Mouse (Mus musculus): ENCODE measurements around the gene Galk2. TPM values are rescaled to one million over a fixed set of nuclear protein-coding genes. Genes with fewer than 3 reads are reported as not detected.

The Galk2 gene
- polyA plus RNA-seq, 1 experiment from 2014 or later: 34.0 TPM

- Histone ChIP-seq H3K4me2 (ENCODE audit: low read length) (peak overlapping the region; percentile 82), H3K9ac (ENCODE audit: low read length) (peak overlapping the region; percentile 78), H3K27ac (replicated peaks in 1 of 2; ENCODE audit: control insufficient read depth in 1 of 2, insufficient read depth in 1 of 2, low read depth in 2 of 2, low read length in 2 of 2) (no peak overlapping the region; a peak in 1 of 4 replicates), H3K27me3 (ENCODE audit: control insufficient read depth, insufficient read depth, low read length) (no peaks in the 10 kb centered on the region), H3K9me3 (ENCODE audit: control insufficient read depth, low read length) (no peaks in the 10 kb centered on the region), H3K36me3 (ENCODE audit: control insufficient read depth, insufficient read depth, low read length) (peaks cover 10% of the 10 kb centered on the region), H3K4me3 (ENCODE audit: control insufficient read depth in 1 of 2, insufficient read depth in 1 of 2, low read depth in 1 of 2, low read length in 2 of 2) (peak overlapping the region; percentile 63 to 77), H3K4me1 (ENCODE audit: control insufficient read depth in 2 of 2, insufficient read depth in 2 of 2, low read length in 2 of 2) (peaks cover 0 to 7% of the 10 kb centered on the region in 2 experiments; a peak in 2 of 4 replicates)
- 4% methylated on average over 23 of the region's 23 CpGs for WGBS
- ATAC-seq (ENCODE audit: insufficient number of reproducible peaks, insufficient read depth, low FRiP score, low read depth): peak; percentile 76; the same call in 1 of the 2 replicates
These were observed 7.3 kb downstream of the Galk2 start for GRCm38 (mm10) chr2:125866058-125866740.

- no peaks in the 10 kb centered on the region for H3K27me3 ChIP-seq (ENCODE audit: control insufficient read depth, insufficient read depth, low read length)
- H3K4me3 ChIP-seq (ENCODE audit: control insufficient read depth in 1 of 2, insufficient read depth in 1 of 2, low read depth in 1 of 2, low read length in 2 of 2): no peak overlapping the region
- H3K4me2 ChIP-seq (ENCODE audit: low read length): no peak overlapping the region
- H3K36me3 ChIP-seq (ENCODE audit: control insufficient read depth, insufficient read depth, low read length): peaks cover 10% of the 10 kb centered on the region
- no peak overlapping the region for H3K27ac ChIP-seq (replicated peaks in 1 of 2; ENCODE audit: control insufficient read depth in 1 of 2, insufficient read depth in 1 of 2, low read depth in 2 of 2, low read length in 2 of 2)
- ATAC-seq (ENCODE audit: insufficient number of reproducible peaks, insufficient read depth, low FRiP score, low read depth): no peak
- H3K9me3 ChIP-seq (ENCODE audit: control insufficient read depth, low read length): no peaks in the 10 kb centered on the region
- no peak overlapping the region for H3K9ac ChIP-seq (ENCODE audit: low read length)
- H3K4me1 ChIP-seq (ENCODE audit: control insufficient read depth in 2 of 2, insufficient read depth in 2 of 2, low read length in 2 of 2): peaks cover 0 to 7% of the 10 kb centered on the region in 2 experiments; a peak in 2 of 4 replicates
- 82% methylated on average over 3 of the region's 3 CpGs for WGBS
These were observed 9.4 kb downstream of the Galk2 start for GRCm38 (mm10) chr2:125868301-125868700.

GRCm38 (mm10) chr2:125870159-125870558 lies 11.2 kb downstream of the Galk2 start:
- H3K27ac ChIP-seq (replicated peaks in 1 of 2; ENCODE audit: control insufficient read depth in 1 of 2, insufficient read depth in 1 of 2, low read depth in 2 of 2, low read length in 2 of 2): no peak overlapping the region
- peaks cover 0 to 7% of the 10 kb centered on the region in 2 experiments; a peak in 2 of 4 replicates for H3K4me1 ChIP-seq (ENCODE audit: control insufficient read depth in 2 of 2, insufficient read depth in 2 of 2, low read length in 2 of 2)
- H3K9ac ChIP-seq (ENCODE audit: low read length): no peak overlapping the region
- H3K27me3 ChIP-seq (ENCODE audit: control insufficient read depth, insufficient read depth, low read length): no peaks in the 10 kb centered on the region
- no peak overlapping the region for H3K4me2 ChIP-seq (ENCODE audit: low read length)
- ATAC-seq (ENCODE audit: insufficient number of reproducible peaks, insufficient read depth, low FRiP score, low read depth): no peak
- H3K36me3 ChIP-seq (ENCODE audit: control insufficient read depth, insufficient read depth, low read length): peaks cover 10% of the 10 kb centered on the region
- no peaks in the 10 kb centered on the region for H3K9me3 ChIP-seq (ENCODE audit: control insufficient read depth, low read length)
- 86% methylated on average over 3 of the region's 3 CpGs for WGBS
- H3K4me3 ChIP-seq (ENCODE audit: control insufficient read depth in 1 of 2, insufficient read depth in 1 of 2, low read depth in 1 of 2, low read length in 2 of 2): no peak overlapping the region

GRCm38 (mm10) chr2:125885891-125886576 lies 27.1 kb downstream of the Galk2 start:
- Histone ChIP-seq H3K27me3 (ENCODE audit: control insufficient read depth, insufficient read depth, low read length) (no peaks in the 10 kb centered on the region), H3K9me3 (ENCODE audit: control insufficient read depth, low read length) (no peaks in the 10 kb centered on the region), H3K4me1 (ENCODE audit: control insufficient read depth in 2 of 2, insufficient read depth in 2 of 2, low read length in 2 of 2) (peaks cover 0 to 3% of the 10 kb centered on the region in 2 experiments; a peak in 1 of 4 replicates), H3K36me3 (ENCODE audit: control insufficient read depth, insufficient read depth, low read length) (0 out of 2 replicates have a peak, but pooled peaks cover 6% of the 10 kb centered on the region), H3K27ac (replicated peaks in 1 of 2; ENCODE audit: control insufficient read depth in 1 of 2, insufficient read depth in 1 of 2, low read depth in 2 of 2, low read length in 2 of 2) (no peak overlapping the region), H3K4me3 (ENCODE audit: control insufficient read depth in 1 of 2, insufficient read depth in 1 of 2, low read depth in 1 of 2, low read length in 2 of 2) (no peak overlapping the region), H3K9ac (ENCODE audit: low read length) (no peak overlapping the region), H3K4me2 (ENCODE audit: low read length) (no peak overlapping the region)
- ATAC-seq (ENCODE audit: insufficient number of reproducible peaks, insufficient read depth, low FRiP score, low read depth): no peak
- 82% methylated on average over 4 of the region's 4 CpGs for WGBS

GRCm38 (mm10) chr2:125893096-125893495 lies 34.2 kb downstream of the Galk2 start:
- Histone ChIP-seq H3K27me3 (ENCODE audit: control insufficient read depth, insufficient read depth, low read length) (no peaks in the 10 kb centered on the region), H3K4me2 (ENCODE audit: low read length) (no peak overlapping the region), H3K4me1 (ENCODE audit: control insufficient read depth in 2 of 2, insufficient read depth in 2 of 2, low read length in 2 of 2) (no peaks in the 10 kb centered on the region), H3K9me3 (ENCODE audit: control insufficient read depth, low read length) (no peaks in the 10 kb centered on the region), H3K27ac (replicated peaks in 1 of 2; ENCODE audit: control insufficient read depth in 1 of 2, insufficient read depth in 1 of 2, low read depth in 2 of 2, low read length in 2 of 2) (no peak overlapping the region), H3K36me3 (ENCODE audit: control insufficient read depth, insufficient read depth, low read length) (peaks cover 21% of the 10 kb centered on the region; the same call in 1 of the 2 replicates), H3K4me3 (ENCODE audit: control insufficient read depth in 1 of 2, insufficient read depth in 1 of 2, low read depth in 1 of 2, low read length in 2 of 2) (no peak overlapping the region), H3K9ac (ENCODE audit: low read length) (no peak overlapping the region)
- 40% methylated on average over 6 of the region's 6 CpGs for WGBS
- ATAC-seq (ENCODE audit: insufficient number of reproducible peaks, insufficient read depth, low FRiP score, low read depth): no peak

GRCm38 (mm10) chr2:125895099-125895498 lies 36.2 kb downstream of the Galk2 start:
- Histone ChIP-seq H3K9me3 (ENCODE audit: control insufficient read depth, low read length) (no peaks in the 10 kb centered on the region), H3K27me3 (ENCODE audit: control insufficient read depth, insufficient read depth, low read length) (no peaks in the 10 kb centered on the region), H3K4me1 (ENCODE audit: control insufficient read depth in 2 of 2, insufficient read depth in 2 of 2, low read length in 2 of 2) (no peaks in the 10 kb centered on the region), H3K27ac (replicated peaks in 1 of 2; ENCODE audit: control insufficient read depth in 1 of 2, insufficient read depth in 1 of 2, low read depth in 2 of 2, low read length in 2 of 2) (no peak overlapping the region), H3K4me3 (ENCODE audit: control insufficient read depth in 1 of 2, insufficient read depth in 1 of 2, low read depth in 1 of 2, low read length in 2 of 2) (no peak overlapping the region), H3K36me3 (ENCODE audit: control insufficient read depth, insufficient read depth, low read length) (peaks cover 15% of the 10 kb centered on the region; the same call in 1 of the 2 replicates), H3K9ac (ENCODE audit: low read length) (no peak overlapping the region), H3K4me2 (ENCODE audit: low read length) (no peak overlapping the region)
- 91% methylated on average over 4 of the region's 4 CpGs for whole genome bisulfite sequencing
- no peak for ATAC-seq (ENCODE audit: insufficient number of reproducible peaks, insufficient read depth, low FRiP score, low read depth)

- no peak for ATAC-seq (ENCODE audit: insufficient number of reproducible peaks, insufficient read depth, low FRiP score, low read depth)
- Histone ChIP-seq H3K4me1 (ENCODE audit: control insufficient read depth in 2 of 2, insufficient read depth in 2 of 2, low read length in 2 of 2) (peaks cover 3 to 4% of the 10 kb centered on the region in 2 experiments; a peak in 1 of 4 replicates), H3K9me3 (ENCODE audit: control insufficient read depth, low read length) (no peaks in the 10 kb centered on the region), H3K36me3 (ENCODE audit: control insufficient read depth, insufficient read depth, low read length) (peaks cover 15% of the 10 kb centered on the region; the same call in 1 of the 2 replicates), H3K27ac (replicated peaks in 1 of 2; ENCODE audit: control insufficient read depth in 1 of 2, insufficient read depth in 1 of 2, low read depth in 2 of 2, low read length in 2 of 2) (no peak overlapping the region), H3K9ac (ENCODE audit: low read length) (no peak overlapping the region), H3K27me3 (ENCODE audit: control insufficient read depth, insufficient read depth, low read length) (no peaks in the 10 kb centered on the region), H3K4me3 (ENCODE audit: control insufficient read depth in 1 of 2, insufficient read depth in 1 of 2, low read depth in 1 of 2, low read length in 2 of 2) (no peak overlapping the region), H3K4me2 (ENCODE audit: low read length) (no peak overlapping the region)
- WGBS: 80% methylated on average over 3 of the region's 3 CpGs
These were observed 37.4 kb downstream of the Galk2 start for GRCm38 (mm10) chr2:125896355-125896754.

Measured in heart, embryonic 14.5 days (tissue).